Mouse (Mus musculus) bone marrow macrophage, adult 2 months (primary cell): ENCODE data around the gene Krtap9-5. TPM values are rescaled to one million over a fixed set of nuclear protein-coding genes. Genes with fewer than 3 reads are reported as not detected.

Source experiments
- H3K27ac ChIP-seq: 2 replicates; pipeline ENCODE4 v1.5.1; 2012; ENCODE audit warnings: low read depth, low read length; ENCODE audit not compliant: insufficient read depth
- H3K4me1 ChIP-seq: 2 replicates; pipeline ENCODE4 v1.6.1; 2012; ENCODE audit warnings: low read length; ENCODE audit not compliant: control insufficient read depth, insufficient read depth
- H3K4me3 ChIP-seq: 2 replicates; pipeline ENCODE4 v1.5.1; 2012; ENCODE audit warnings: mild to moderate bottlenecking, low read length, moderate library complexity; ENCODE audit not compliant: insufficient read depth
- CTCF ChIP-seq: IDR thresholded peaks from 2 replicates; pipeline ENCODE4 v1.5.1; 2012; ENCODE audit warnings: low read depth, mild to moderate bottlenecking, low read length, moderate library complexity
- POLR2A ChIP-seq: IDR thresholded peaks from 2 replicates; pipeline ENCODE4 v1.6.1; 2012; ENCODE audit warnings: mild to moderate bottlenecking, low read depth, low read length, borderline replicate concordance
- polyA plus RNA-seq: library from polyadenylated mRNA; stranded (reverse); fragments of >200 nt; gene quantifications from 2 replicates; pipeline ENCODE4 v1.2.4, GENCODE M21; 2012; ENCODE audit not compliant: missing spikeins, insufficient read depth, insufficient read length

Krtap9-5 gene
- polyA plus RNA-seq, result not detected in 2 replicates

GRCm38 (mm10) chr11:99948175-99948574 is at the start of gene Krtap9-5:
Gene Krtap9-5 (plus strand): TSS chr11:99948475.
- TF ChIP-seq CTCF, result no peak
- TF ChIP-seq POLR2A, result no peak
- Histone ChIP-seq H3K4me3 (no peak within 1 kb of the TSS), H3K27ac (no peak within 1 kb of the TSS), H3K4me1 (no peaks in the 10 kb centered on the region)

- no peak within 1 kb of the TSS for H3K27ac ChIP-seq
- no peaks in the 10 kb centered on the region for H3K4me1 ChIP-seq
- no peak within 1 kb of the TSS for H3K4me3 ChIP-seq
- TF ChIP-seq CTCF, result no peak
- no peak for TF ChIP-seq POLR2A
Observed at GRCm38 (mm10) chr11:99907620-99908019, 40.7 kb upstream of the Krtap9-5 start, which contains the start of gene Krtap31-1. Gene Krtap31-1 (plus strand): TSS chr11:99907920.

GRCm38 (mm10) chr11:99914451-99914850 is 33.8 kb upstream of the Krtap9-5 start, which contains the start of gene Gm11565:
Gene Gm11565 (plus strand): TSS chr11:99914751.
- Histone ChIP-seq H3K27ac (no peak within 1 kb of the TSS), H3K4me1 (no peaks in the 10 kb centered on the region), H3K4me3 (no peak within 1 kb of the TSS)
- TF ChIP-seq CTCF, result no peak
- TF ChIP-seq POLR2A, result no peak

GRCm38 (mm10) chr11:99935991-99936390 is 12.3 kb upstream of the Krtap9-5 start, which contains the start of gene Krtap31-2:
Gene Krtap31-2 (plus strand): TSS chr11:99936291.
- Histone ChIP-seq H3K4me3 (no peak within 1 kb of the TSS), H3K4me1 (no peaks in the 10 kb centered on the region), H3K27ac (no peak within 1 kb of the TSS)
- no peak for TF ChIP-seq CTCF
- TF ChIP-seq POLR2A, result no peak

GRCm38 (mm10) chr11:99937751-99938264 is 10.5 kb upstream of the Krtap9-5 start:
- Histone ChIP-seq H3K4me1 (no peaks in the 10 kb centered on the region), H3K27ac (no peak overlapping the region), H3K4me3 (no peak overlapping the region)
- TF ChIP-seq CTCF, result no peak
- TF ChIP-seq POLR2A, result no peak

- Histone ChIP-seq H3K27ac (no peak overlapping the region), H3K4me3 (no peak overlapping the region), H3K4me1 (no peaks in the 10 kb centered on the region)
- TF ChIP-seq POLR2A (no peak), CTCF (no peak)
Observed at GRCm38 (mm10) chr11:99964213-99964612, 15.9 kb downstream of the Krtap9-5 start.

GRCm38 (mm10) chr11:99965961-99966360 is 17.7 kb downstream of the Krtap9-5 start:
- no peaks in the 10 kb centered on the region for H3K4me1 ChIP-seq
- H3K27ac ChIP-seq, result no peak overlapping the region
- no peak overlapping the region for H3K4me3 ChIP-seq
- TF ChIP-seq CTCF (no peak), POLR2A (no peak)

- Histone ChIP-seq H3K27ac (no peak within 1 kb of the TSS), H3K4me1 (no peaks in the 10 kb centered on the region), H3K4me3 (no peak within 1 kb of the TSS)
- no peak for TF ChIP-seq POLR2A
- no peak for TF ChIP-seq CTCF
Observed at GRCm38 (mm10) chr11:99978953-99979352, 30.7 kb downstream of the Krtap9-5 start, which contains the start of gene Krtap29-1. Gene Krtap29-1 (minus strand): TSS chr11:99979053.

GRCm38 (mm10) chr11:99982731-99983130 is 34.5 kb downstream of the Krtap9-5 start:
- Histone ChIP-seq H3K27ac (no peak overlapping the region), H3K4me1 (no peaks in the 10 kb centered on the region), H3K4me3 (no peak overlapping the region)
- no peak for TF ChIP-seq CTCF
- no peak for TF ChIP-seq POLR2A

- Histone ChIP-seq H3K4me1 (no peaks in the 10 kb centered on the region), H3K4me3 (no peak overlapping the region), H3K27ac (no peak overlapping the region)
- TF ChIP-seq CTCF (no peak), POLR2A (no peak)
Observed at GRCm38 (mm10) chr11:99983442-99983841, 35.2 kb downstream of the Krtap9-5 start.
